In genomic region chr14:61680818-61681707, GRCm38 (mm10) we compare ENCODE assay signal across 8 mouse cellular contexts.
DNase-seq lines count a peak whose midpoint lies in the region; ATAC-seq and TF ChIP-seq lines count a peak whose summit lies in the region.

No protein-coding gene starts in this region.

- peaks cover 59% of the 10 kb centered on the region for H3K4me1 ChIP-seq in G1E (ENCODE audit: insufficient read depth, low read depth, low read length)
- peaks cover 12% of the 10 kb centered on the region for H3K4me1 ChIP-seq in forebrain, embryonic 14.5 days (ENCODE audit: control insufficient read depth, insufficient read depth, low read length)
- peaks cover 5% of the 10 kb centered on the region; the same call in 1 of the 2 replicates for H3K4me1 ChIP-seq in neural tube, embryonic 14.5 days (ENCODE audit: control insufficient read depth, insufficient read depth, low read length)

- peak; percentile 64 for ATAC-seq in G1E (ENCODE audit: extremely low read depth, insufficient number of reproducible peaks, low FRiP score, poor library complexity, severe bottlenecking)
- peak; percentile 62 for ATAC-seq in forebrain, embryonic 14.5 days
- peak; percentile 75 for ATAC-seq in neural tube, embryonic 14.5 days (ENCODE audit: low read depth)

- peaks cover 31% of the 10 kb centered on the region for H3K36me3 ChIP-seq in G1E (replicated peaks)
- H3K36me3 ChIP-seq in forebrain, embryonic 14.5 days (ENCODE audit: control insufficient read depth, insufficient read depth, low read length) = peaks cover 6% of the 10 kb centered on the region; the same call in 1 of the 2 replicates
- no peaks in the 10 kb centered on the region for H3K36me3 ChIP-seq in neural tube, embryonic 14.5 days (ENCODE audit: control insufficient read depth, insufficient read depth, low read length)

- H3K4me2 ChIP-seq in forebrain, embryonic 14.5 days (ENCODE audit: low read length) = peak overlapping the region; percentile 96
- peak overlapping the region; percentile 90 for H3K4me2 ChIP-seq in neural tube, embryonic 14.5 days (ENCODE audit: low read depth, low read length)

- no peaks in the 10 kb centered on the region for H3K9me3 ChIP-seq in G1E (replicated peaks)
- no peaks in the 10 kb centered on the region for H3K9me3 ChIP-seq in forebrain, embryonic 14.5 days (replicated peaks; ENCODE audit: control insufficient read depth, low read length)
- H3K9me3 ChIP-seq in neural tube, embryonic 14.5 days (ENCODE audit: control insufficient read depth, low read length) = no peaks in the 10 kb centered on the region

- no peak for TF ChIP-seq CTCF in G1E (IDR thresholded peaks at IDR 0.05; ENCODE audit: low read depth, low read length)

- intact Hi-C loops in heart, postnatal 14 days (cut with DNase I) = no loop called here

- peak; percentile 87 for DNase-seq in G1E (ENCODE audit: low spot score)
- DNase-seq in cerebellum, adult 11 months = peak; percentile 85
- DNase-seq in forebrain, embryonic 14.5 days (ENCODE audit: low spot score) = peak; percentile 97
- DNase-seq in heart, postnatal 14 days = peak; percentile 90
- DNase-seq in layer of hippocampus, adult 18-20 months (ENCODE audit: low spot score in 2 of 2) = peak; percentile 69 to 83
- peak; percentile 89 to 93 for DNase-seq in lung, adult 18-20 months
- DNase-seq in testis, postnatal 14 days (ENCODE audit: low spot score) = peak; percentile 91

- under 1% methylated on average over 45 of the region's 50 CpGs for WGBS in forebrain, embryonic 14.5 days
- under 1% methylated on average over 50 of the region's 50 CpGs for WGBS in neural tube, embryonic 14.5 days

- peak overlapping the region; percentile 89 for H3K9ac ChIP-seq in forebrain, embryonic 14.5 days (ENCODE audit: low read length)
- peak overlapping the region; percentile 81 for H3K9ac ChIP-seq in neural tube, embryonic 14.5 days (replicated peaks; ENCODE audit: low read depth, low read length)

- peak overlapping the region; percentile 97 for H3K27ac ChIP-seq in forebrain, embryonic 14.5 days (ENCODE audit: low read depth, low read length)
- peak overlapping the region; percentile 88 for H3K27ac ChIP-seq in neural tube, embryonic 14.5 days (ENCODE audit: low read depth, low read length)

- H3K27me3 ChIP-seq in G1E (ENCODE audit: insufficient read depth, low read length) = no peaks in the 10 kb centered on the region
- peaks cover 7% of the 10 kb centered on the region; the same call in 1 of the 2 replicates for H3K27me3 ChIP-seq in forebrain, embryonic 14.5 days (replicated peaks; ENCODE audit: control insufficient read depth, insufficient read depth, low read length)
- peaks cover 14% of the 10 kb centered on the region for H3K27me3 ChIP-seq in neural tube, embryonic 14.5 days (ENCODE audit: control insufficient read depth, insufficient read depth, low read length)

- peak overlapping the region; percentile 84 for H3K4me3 ChIP-seq in G1E (ENCODE audit: low read depth, low read length)
- H3K4me3 ChIP-seq in forebrain, embryonic 14.5 days (ENCODE audit: low read depth, low read length) = peak overlapping the region; percentile 73
- H3K4me3 ChIP-seq in neural tube, embryonic 14.5 days (ENCODE audit: low read depth, low read length) = peak overlapping the region; percentile 82

Comparison
In these comparisons a context has a peak if more than half of its experiments do, and no peak if none do; other contexts are left out.
1. Peak in every context shown above with its lines: DNase-seq, ATAC-seq, H3K4me3 ChIP-seq and H3K27ac ChIP-seq.